Mouse (Mus musculus): ENCODE measurements around the gene Kif22.
"Not testable (repeated sequence)": the region's sequence is repeated elsewhere in the genome, so short reads cannot be mapped to it uniquely, and the experiment has no call there.

- TF ChIP-seq CTCF (IDR thresholded peaks at IDR 0.05; ENCODE audit: extremely low read depth, insufficient read length, insufficient replicate concordance, low read depth, low read length); POLR2A (IDR thresholded peaks at IDR 0.05; ENCODE audit: low read depth, low read length): not testable (repeated sequence)
These were observed 45.2 kb upstream of the Kif22 start, which contains the start of gene Zg16 for GRCm38 (mm10) chr7:127087278-127088010.

All from small intestine, adult 2 months (tissue).